Mouse (Mus musculus) myocyte (in vitro differentiated cells): ENCODE measurements around the gene Glis1. TPM values are rescaled to one million over a fixed set of nuclear protein-coding genes. Genes with fewer than 3 reads are reported as not detected.

Experiments
- H3K27me3 ChIP-seq: one replicate; pipeline ENCODE4 v1.6.1; 2011; ENCODE audit not compliant: control insufficient read depth, insufficient read depth, insufficient read length
- H3K36me3 ChIP-seq: one replicate; pipeline ENCODE4 v1.6.1; 2011; ENCODE audit not compliant: control insufficient read depth, insufficient read depth
- H3K4me2 ChIP-seq: one replicate; pipeline ENCODE4 v1.6.1; 2011; ENCODE audit warnings: low read depth, control low read depth
- H3K4me3 ChIP-seq: one replicate; pipeline ENCODE4 v1.5.1; 2011; ENCODE audit warnings: mild to moderate bottlenecking, control low read depth, moderate library complexity
- H3K79me2 ChIP-seq: one replicate; pipeline ENCODE4 v1.6.1; 2011; ENCODE audit not compliant: control insufficient read depth, insufficient read depth
- H3ac ChIP-seq: one replicate; pipeline ENCODE4 v1.6.1; 2011; ENCODE audit not compliant: control insufficient read depth, insufficient read length
- CEBPB ChIP-seq: IDR thresholded peaks from 2 replicates; pipeline ENCODE4 v1.6.1; 2011; ENCODE audit warnings: mild to moderate bottlenecking, moderate library complexity; ENCODE audit not compliant: poor library complexity, insufficient read depth, severe bottlenecking
- E2F4 ChIP-seq: IDR thresholded peaks from one replicate; pipeline ENCODE4 v1.6.1; 2011; ENCODE audit warnings: mild to moderate bottlenecking, control low read depth, moderate library complexity; ENCODE audit not compliant: insufficient read depth
- MAX ChIP-seq: IDR thresholded peaks from one replicate; pipeline ENCODE4 v1.6.1; 2011; ENCODE audit warnings: low read depth, mild to moderate bottlenecking, control low read depth
- MYOD1 ChIP-seq, 3 experiments: IDR thresholded peaks; one replicate each; pipeline ENCODE4 v1.6.1; 2011; ENCODE audit warnings: control low read depth in 2 of 3, low read depth in 2 of 3, mild to moderate bottlenecking in 2 of 3, moderate library complexity in 1 of 3; ENCODE audit not compliant: insufficient read length in 2 of 3, control insufficient read depth in 1 of 3
- MYOG ChIP-seq, 3 experiments: IDR thresholded peaks; one replicate each; pipeline ENCODE4 v1.6.1; 2011; ENCODE audit warnings: control low read depth in 2 of 3, low read depth in 2 of 3, mild to moderate bottlenecking in 2 of 3; ENCODE audit not compliant: insufficient read length in 2 of 3, control insufficient read depth in 1 of 3, insufficient read depth in 1 of 3
- POLR2A ChIP-seq: IDR thresholded peaks from one replicate; pipeline ENCODE4 v1.6.1; 2011; ENCODE audit warnings: low read depth, mild to moderate bottlenecking, control low read depth, moderate library complexity; ENCODE audit not compliant: insufficient read length
- POLR2AphosphoS2 ChIP-seq: IDR thresholded peaks from one replicate; pipeline ENCODE4 v1.6.1; 2011; ENCODE audit warnings: low read depth, control low read depth; ENCODE audit not compliant: insufficient read length
- REST ChIP-seq: IDR thresholded peaks from one replicate; pipeline ENCODE4 v1.6.1; 2011; ENCODE audit warnings: mild to moderate bottlenecking, control low read depth, moderate library complexity; ENCODE audit not compliant: insufficient read depth, insufficient read length
- SRF ChIP-seq: IDR thresholded peaks from one replicate; pipeline ENCODE4 v1.6.1; 2011; ENCODE audit warnings: low read depth; ENCODE audit not compliant: control insufficient read depth, insufficient read length
- TCF12 ChIP-seq: IDR thresholded peaks from one replicate; pipeline ENCODE4 v1.6.1; 2011; ENCODE audit warnings: mild to moderate bottlenecking, control low read depth; ENCODE audit not compliant: poor library complexity, insufficient read depth, severe bottlenecking
- TCF3 ChIP-seq: IDR thresholded peaks from one replicate; pipeline ENCODE4 v1.6.1; 2011; ENCODE audit warnings: low read depth, control low read depth; ENCODE audit not compliant: insufficient read length
- USF1 ChIP-seq: IDR thresholded peaks from one replicate; pipeline ENCODE4 v1.6.1; 2011; ENCODE audit warnings: low read depth, mild to moderate bottlenecking, control low read depth, moderate library complexity
- polyA plus RNA-seq: library from polyadenylated mRNA; unstranded; fragments of >200 nt; fragmentation: generic; extraction: Trizol; gene quantifications from one replicate; pipeline ENCODE4 v1.2.1, GENCODE M21; 2012; ENCODE audit warnings: missing spikeins

The Glis1 gene
- polyA plus RNA-seq, 1 experiment, result 0.35 TPM

DNA sequence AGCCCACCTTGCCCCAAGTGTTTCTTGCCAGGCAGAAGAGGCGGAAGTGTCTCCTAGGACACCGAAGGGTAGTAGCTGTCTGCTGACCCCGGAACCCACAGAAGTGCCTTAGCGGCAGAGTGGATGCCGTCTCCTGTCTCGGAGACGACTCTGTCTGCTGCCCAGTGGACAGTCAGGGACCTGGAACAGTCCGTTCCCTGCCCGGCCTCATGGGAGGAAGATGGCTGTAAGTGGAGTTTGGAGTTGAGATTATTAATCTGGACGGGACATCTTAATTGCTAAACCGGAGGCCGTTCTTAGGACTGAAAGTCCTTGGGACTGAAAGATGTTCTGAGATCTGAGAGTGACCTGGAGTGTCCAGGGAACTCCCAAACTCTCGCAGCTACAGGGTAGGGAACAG lies 15.1 kb downstream of the Glis1 start:
- Histone ChIP-seq H3K27me3 (peaks cover 11% of the 10 kb centered on the region), H3K36me3 (no peaks in the 10 kb centered on the region), H3K4me3 (no peak overlapping the region), H3ac (no peak overlapping the region), H3K79me2 (no peaks in the 10 kb centered on the region), H3K4me2 (no peak overlapping the region)
- TF ChIP-seq POLR2A (no peak), E2F4 (no peak), SRF (no peak), TCF3 (no peak), MYOD1 (IDR thresholded peaks at IDR 0.05; ENCODE audit: control insufficient read depth in 1 of 3, insufficient read length in 2 of 3, low read depth in 2 of 3) (no peak), TCF12 (no peak), REST (no peak), MAX (no peak), MYOG (IDR thresholded peaks at IDR 0.05; ENCODE audit: control insufficient read depth in 1 of 3, insufficient read depth in 1 of 3, insufficient read length in 2 of 3, low read depth in 2 of 3) (no peak), CEBPB (no peak), POLR2AphosphoS2 (no peak), USF1 (no peak)

DNA sequence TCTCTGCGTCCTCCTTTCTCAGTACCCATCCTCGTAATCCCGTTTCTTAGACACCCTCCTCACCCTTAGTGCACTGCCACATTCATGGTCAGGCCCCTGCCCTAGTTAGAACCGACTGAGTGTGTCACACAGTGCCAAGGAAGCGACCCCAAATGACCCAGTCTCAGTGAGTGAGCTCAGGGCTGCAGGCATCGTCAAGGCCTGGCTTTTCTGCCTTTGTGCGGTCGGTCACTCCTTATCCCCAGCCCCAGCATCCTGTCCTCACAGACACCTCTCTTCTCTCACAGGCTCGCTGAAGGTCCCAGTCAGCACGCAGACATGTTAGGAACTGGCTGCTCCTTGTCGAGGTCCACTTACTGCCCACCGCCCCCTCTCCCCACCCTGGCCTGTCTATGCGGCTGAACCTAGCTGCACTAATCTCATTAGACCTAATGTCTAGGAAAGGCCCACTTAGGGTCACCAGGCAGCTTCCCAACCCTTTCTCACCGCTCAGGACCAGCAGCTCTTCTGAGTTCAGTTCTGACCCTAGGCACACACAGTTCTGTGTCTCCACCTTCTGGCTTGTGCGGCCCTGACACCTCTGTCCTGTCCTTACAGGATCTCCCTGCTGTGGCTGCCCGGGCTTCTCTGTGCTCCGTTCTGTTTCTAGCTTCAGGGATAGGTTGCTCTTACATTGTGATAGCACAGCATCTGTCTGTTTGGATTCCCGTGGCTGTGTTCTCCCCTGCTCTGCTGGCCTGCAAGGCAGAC lies 18.1 kb downstream of the Glis1 start:
- Histone ChIP-seq H3K27me3 (no peaks in the 10 kb centered on the region), H3K36me3 (no peaks in the 10 kb centered on the region)

DNA sequence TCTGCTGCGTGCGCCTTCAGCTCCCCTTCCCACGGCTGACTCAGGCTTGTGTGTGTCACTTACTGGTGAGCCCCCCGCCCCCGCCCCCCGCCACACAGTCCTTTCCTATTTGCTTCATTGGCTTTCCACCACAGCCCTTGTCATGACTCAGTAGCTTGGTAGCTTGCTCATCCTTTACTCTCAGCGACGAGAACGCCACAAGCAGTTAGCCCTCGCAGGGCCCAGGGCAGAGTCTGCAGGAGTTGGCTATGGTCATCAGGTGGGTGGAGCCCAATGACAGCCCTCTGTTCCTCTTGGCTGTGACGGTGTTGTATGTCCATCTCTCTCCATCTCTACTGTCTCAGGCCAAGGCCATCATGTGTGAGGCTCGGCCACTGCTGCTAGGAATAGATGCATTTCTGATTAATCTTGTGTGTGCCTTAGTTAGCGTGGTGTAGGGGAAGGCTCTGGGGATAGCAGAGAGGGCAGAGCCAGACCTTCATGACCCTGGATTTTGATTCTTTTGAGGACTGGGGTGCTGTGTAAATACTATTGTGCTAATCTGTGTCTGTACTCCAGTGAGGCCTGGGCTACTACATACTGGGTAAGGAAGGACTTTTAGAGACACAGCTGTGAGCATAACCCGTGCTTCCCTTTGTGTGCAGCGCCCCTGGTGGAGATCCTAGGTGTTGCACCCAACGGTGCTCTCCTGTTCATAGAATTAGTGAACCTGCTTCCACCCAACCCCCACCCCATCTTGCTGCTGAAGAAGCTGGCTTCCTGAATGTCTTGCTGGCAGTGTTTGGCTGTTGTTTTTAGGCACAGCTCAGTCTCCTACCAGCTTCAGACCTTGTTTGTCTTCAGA lies 19.0 kb downstream of the Glis1 start:
- no peak for TF ChIP-seq CEBPB
- no peak for TF ChIP-seq TCF12
- H3K27me3 ChIP-seq, result no peaks in the 10 kb centered on the region
- H3K79me2 ChIP-seq, result no peaks in the 10 kb centered on the region
- H3ac ChIP-seq, result no peak overlapping the region
- H3K4me3 ChIP-seq, result no peak overlapping the region
- no peaks in the 10 kb centered on the region for H3K36me3 ChIP-seq
- peak overlapping the region; percentile 70 for H3K4me2 ChIP-seq

More for the DNA sequence above, 18.1 kb downstream of the Glis1 start:
- TF ChIP-seq TCF3 (no peak), POLR2A (no peak), REST (no peak), CEBPB (no peak), POLR2AphosphoS2 (no peak), MYOD1 (IDR thresholded peaks at IDR 0.05; ENCODE audit: control insufficient read depth in 1 of 3, insufficient read length in 2 of 3, low read depth in 2 of 3) (no peak), MYOG (IDR thresholded peaks at IDR 0.05; ENCODE audit: control insufficient read depth in 1 of 3, insufficient read depth in 1 of 3, insufficient read length in 2 of 3, low read depth in 2 of 3) (no peak), USF1 (no peak), SRF (no peak), E2F4 (no peak)
- no peak overlapping the region for H3K4me3 ChIP-seq
- H3K79me2 ChIP-seq, result no peaks in the 10 kb centered on the region
- H3ac ChIP-seq, result no peak overlapping the region
- H3K4me2 ChIP-seq, result peak overlapping the region; percentile 70

DNA sequence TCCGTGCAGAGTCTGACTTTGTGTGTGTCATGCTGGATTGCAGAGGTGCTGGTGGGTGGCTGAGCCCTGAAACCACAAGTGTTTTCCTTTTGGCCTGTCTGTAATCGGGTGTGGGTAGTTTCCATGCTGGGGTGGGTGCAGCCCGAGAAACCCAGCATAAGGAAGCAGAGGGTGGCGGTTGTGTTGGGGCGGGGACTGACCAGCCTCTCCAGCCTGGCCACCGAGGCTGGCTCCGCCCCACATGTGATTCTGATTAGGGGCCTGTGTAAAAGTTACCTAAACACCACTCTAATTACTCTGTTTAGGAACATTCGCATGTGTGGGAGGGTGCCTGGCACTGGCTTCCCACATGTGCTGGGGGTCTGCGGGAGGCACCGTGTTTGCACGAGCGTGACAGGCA lies 23.2 kb downstream of the Glis1 start:
- peak overlapping the region; percentile 58 for H3K4me2 ChIP-seq
- H3K27me3 ChIP-seq, result no peaks in the 10 kb centered on the region
- no peaks in the 10 kb centered on the region for H3K36me3 ChIP-seq
- H3ac ChIP-seq, result no peak overlapping the region
- H3K79me2 ChIP-seq, result no peaks in the 10 kb centered on the region
- TF ChIP-seq MYOG (IDR thresholded peaks at IDR 0.05; ENCODE audit: control insufficient read depth in 1 of 3, insufficient read depth in 1 of 3, insufficient read length in 2 of 3, low read depth in 2 of 3) (no peak), USF1 (no peak), POLR2A (no peak), MAX (no peak), TCF3 (no peak), TCF12 (no peak), CEBPB (no peak), SRF (no peak), POLR2AphosphoS2 (no peak), REST (no peak), E2F4 (no peak), MYOD1 (IDR thresholded peaks at IDR 0.05; ENCODE audit: control insufficient read depth in 1 of 3, insufficient read length in 2 of 3, low read depth in 2 of 3) (no peak)
- H3K4me3 ChIP-seq, result no peak overlapping the region
